Mouse (Mus musculus): ENCODE data around the gene Dusp28. TPM values are rescaled to one million over a fixed set of nuclear protein-coding genes. Genes with fewer than 3 reads are reported as not detected.

Dusp28 gene
- polyA plus RNA-seq, 1 experiment from 2014 or later = 12.4 TPM

- DNase-seq (ENCODE audit: low spot score) = no peak
- WGBS = 91% methylated on average over 13 of the region's 13 CpGs
- Histone ChIP-seq H3K27me3 (ENCODE audit: control insufficient read depth, insufficient read depth, low read length) (no peaks in the 10 kb centered on the region), H3K9ac (no peak overlapping the region), H3K4me3 (replicated peaks; ENCODE audit: low read length) (no peak overlapping the region), H3K4me1 (replicated peaks; ENCODE audit: control insufficient read depth, insufficient read depth, low read length) (no peaks in the 10 kb centered on the region), H3K27ac (no peak overlapping the region), H3K9me3 (ENCODE audit: control insufficient read depth, low read length) (no peaks in the 10 kb centered on the region), H3K36me3 (replicated peaks; ENCODE audit: control insufficient read depth, insufficient read depth) (no peaks in the 10 kb centered on the region), H3K4me2 (replicated peaks) (no peak overlapping the region)
- no peak for ATAC-seq (ENCODE audit: low FRiP score)
Measured at GRCm38 (mm10) chr1:92878066-92878741, 28.6 kb upstream of the Dusp28 start.

- no peaks in the 10 kb centered on the region for H3K4me1 ChIP-seq (replicated peaks; ENCODE audit: control insufficient read depth, insufficient read depth, low read length)
- no peak overlapping the region for H3K4me3 ChIP-seq (replicated peaks; ENCODE audit: low read length)
- 82% methylated on average over 12 of the region's 12 CpGs for WGBS
- no peaks in the 10 kb centered on the region for H3K9me3 ChIP-seq (ENCODE audit: control insufficient read depth, low read length)
- H3K27ac ChIP-seq = no peak overlapping the region
- H3K36me3 ChIP-seq (replicated peaks; ENCODE audit: control insufficient read depth, insufficient read depth) = no peaks in the 10 kb centered on the region
- no peak for ATAC-seq (ENCODE audit: low FRiP score)
- no peaks in the 10 kb centered on the region for H3K27me3 ChIP-seq (ENCODE audit: control insufficient read depth, insufficient read depth, low read length)
- no peak for DNase-seq (ENCODE audit: low spot score)
- H3K9ac ChIP-seq = no peak overlapping the region
- no peak overlapping the region for H3K4me2 ChIP-seq (replicated peaks)
Measured at GRCm38 (mm10) chr1:92879266-92879665, 27.5 kb upstream of the Dusp28 start.

GRCm38 (mm10) chr1:92880101-92880500 is 26.7 kb upstream of the Dusp28 start:
- H3K4me2 ChIP-seq (replicated peaks) = no peak overlapping the region
- no peak overlapping the region for H3K9ac ChIP-seq
- no peak overlapping the region for H3K4me3 ChIP-seq (replicated peaks; ENCODE audit: low read length)
- 87% methylated on average over 5 of the region's 5 CpGs for WGBS
- DNase-seq (ENCODE audit: low spot score) = no peak
- ATAC-seq (ENCODE audit: low FRiP score) = no peak
- no peak overlapping the region for H3K27ac ChIP-seq
- no peaks in the 10 kb centered on the region for H3K36me3 ChIP-seq (replicated peaks; ENCODE audit: control insufficient read depth, insufficient read depth)
- H3K27me3 ChIP-seq (ENCODE audit: control insufficient read depth, insufficient read depth, low read length) = no peaks in the 10 kb centered on the region
- H3K9me3 ChIP-seq (ENCODE audit: control insufficient read depth, low read length) = no peaks in the 10 kb centered on the region
- H3K4me1 ChIP-seq (replicated peaks; ENCODE audit: control insufficient read depth, insufficient read depth, low read length) = no peaks in the 10 kb centered on the region

- no peak overlapping the region for H3K4me3 ChIP-seq (replicated peaks; ENCODE audit: low read length)
- ATAC-seq (ENCODE audit: low FRiP score) (no peak), DNase-seq (ENCODE audit: low spot score) (no peak)
- H3K27me3 ChIP-seq (ENCODE audit: control insufficient read depth, insufficient read depth, low read length) = no peaks in the 10 kb centered on the region
- no peaks in the 10 kb centered on the region for H3K36me3 ChIP-seq (replicated peaks; ENCODE audit: control insufficient read depth, insufficient read depth)
- WGBS = 92% methylated on average over 6 of the region's 6 CpGs
- H3K27ac ChIP-seq = no peak overlapping the region
- no peak overlapping the region for H3K4me2 ChIP-seq (replicated peaks)
- H3K9me3 ChIP-seq (ENCODE audit: control insufficient read depth, low read length) = no peaks in the 10 kb centered on the region
- H3K9ac ChIP-seq = no peak overlapping the region
- no peaks in the 10 kb centered on the region for H3K4me1 ChIP-seq (replicated peaks; ENCODE audit: control insufficient read depth, insufficient read depth, low read length)
Measured at GRCm38 (mm10) chr1:92881982-92882381, 24.8 kb upstream of the Dusp28 start.

- Histone ChIP-seq H3K27ac (no peak overlapping the region), H3K36me3 (replicated peaks; ENCODE audit: control insufficient read depth, insufficient read depth) (no peaks in the 10 kb centered on the region), H3K4me2 (replicated peaks) (no peak overlapping the region), H3K9me3 (ENCODE audit: control insufficient read depth, low read length) (no peaks in the 10 kb centered on the region), H3K27me3 (ENCODE audit: control insufficient read depth, insufficient read depth, low read length) (no peaks in the 10 kb centered on the region), H3K9ac (no peak overlapping the region), H3K4me1 (replicated peaks; ENCODE audit: control insufficient read depth, insufficient read depth, low read length) (no peaks in the 10 kb centered on the region), H3K4me3 (replicated peaks; ENCODE audit: low read length) (no peak overlapping the region)
- 73% methylated on average over 7 of the region's 7 CpGs for WGBS
- ATAC-seq (ENCODE audit: low FRiP score) = no peak
- DNase-seq (ENCODE audit: low spot score) = no peak
Measured at GRCm38 (mm10) chr1:92888901-92889655, 17.7 kb upstream of the Dusp28 start.

- ATAC-seq (ENCODE audit: low FRiP score) (no peak), DNase-seq (ENCODE audit: low spot score) (no peak)
- Histone ChIP-seq H3K27me3 (ENCODE audit: control insufficient read depth, insufficient read depth, low read length) (no peaks in the 10 kb centered on the region), H3K4me2 (replicated peaks) (no peak overlapping the region), H3K4me1 (replicated peaks; ENCODE audit: control insufficient read depth, insufficient read depth, low read length) (no peaks in the 10 kb centered on the region), H3K9me3 (ENCODE audit: control insufficient read depth, low read length) (no peaks in the 10 kb centered on the region), H3K9ac (no peak overlapping the region), H3K27ac (no peak overlapping the region), H3K4me3 (replicated peaks; ENCODE audit: low read length) (no peak overlapping the region), H3K36me3 (replicated peaks; ENCODE audit: control insufficient read depth, insufficient read depth) (no peaks in the 10 kb centered on the region)
- 72% methylated on average over 3 of the region's 3 CpGs for WGBS
Measured at GRCm38 (mm10) chr1:92892791-92893190, 14.0 kb upstream of the Dusp28 start.

- no peak overlapping the region for H3K4me2 ChIP-seq (replicated peaks)
- no peaks in the 10 kb centered on the region for H3K27me3 ChIP-seq (ENCODE audit: control insufficient read depth, insufficient read depth, low read length)
- no peak for DNase-seq (ENCODE audit: low spot score)
- no peaks in the 10 kb centered on the region for H3K36me3 ChIP-seq (replicated peaks; ENCODE audit: control insufficient read depth, insufficient read depth)
- 81% methylated on average over 3 of the region's 3 CpGs for WGBS
- ATAC-seq (ENCODE audit: low FRiP score) = no peak
- no peaks in the 10 kb centered on the region for H3K9me3 ChIP-seq (ENCODE audit: control insufficient read depth, low read length)
- H3K9ac ChIP-seq = no peak overlapping the region
- no peaks in the 10 kb centered on the region for H3K4me1 ChIP-seq (replicated peaks; ENCODE audit: control insufficient read depth, insufficient read depth, low read length)
- H3K27ac ChIP-seq = no peak overlapping the region
- no peak overlapping the region for H3K4me3 ChIP-seq (replicated peaks; ENCODE audit: low read length)
Measured at GRCm38 (mm10) chr1:92893896-92894295, 12.9 kb upstream of the Dusp28 start.

GRCm38 (mm10) chr1:92895089-92895488 is 11.7 kb upstream of the Dusp28 start:
- DNase-seq (ENCODE audit: low spot score) (peak; percentile 82), ATAC-seq (ENCODE audit: low FRiP score) (peak; percentile 75; the same call in 1 of the 2 replicates)
- H3K27ac ChIP-seq = no peak overlapping the region
- H3K9me3 ChIP-seq (ENCODE audit: control insufficient read depth, low read length) = no peaks in the 10 kb centered on the region
- H3K27me3 ChIP-seq (ENCODE audit: control insufficient read depth, insufficient read depth, low read length) = no peaks in the 10 kb centered on the region
- no peak overlapping the region for H3K4me2 ChIP-seq (replicated peaks)
- no peaks in the 10 kb centered on the region for H3K4me1 ChIP-seq (replicated peaks; ENCODE audit: control insufficient read depth, insufficient read depth, low read length)
- no peaks in the 10 kb centered on the region for H3K36me3 ChIP-seq (replicated peaks; ENCODE audit: control insufficient read depth, insufficient read depth)
- WGBS = 13% methylated on average over 3 of the region's 3 CpGs
- no peak overlapping the region for H3K9ac ChIP-seq
- no peak overlapping the region for H3K4me3 ChIP-seq (replicated peaks; ENCODE audit: low read length)

GRCm38 (mm10) chr1:92902786-92903185 is 4.0 kb upstream of the Dusp28 start, which contains the start of gene Ankmy1:
Ankmy1 (minus strand) TSS chr1:92902906.
- WGBS = under 1% methylated on average over 15 of the region's 15 CpGs
- DNase-seq (ENCODE audit: low spot score) = peak; percentile 65
- peak within 1 kb of the TSS; percentile 46 for H3K4me2 ChIP-seq (replicated peaks)
- no peaks in the 10 kb centered on the region for H3K9me3 ChIP-seq (ENCODE audit: control insufficient read depth, low read length)
- H3K4me3 ChIP-seq (replicated peaks; ENCODE audit: low read length) = no peak within 1 kb of the TSS
- 0 out of 2 replicates have a peak, but pooled peaks cover 11% of the 10 kb centered on the region for H3K27me3 ChIP-seq (ENCODE audit: control insufficient read depth, insufficient read depth, low read length)
- ATAC-seq (ENCODE audit: low FRiP score) = peak; percentile 38
- peaks cover 16% of the 10 kb centered on the region for H3K4me1 ChIP-seq (replicated peaks; ENCODE audit: control insufficient read depth, insufficient read depth, low read length)
- no peak within 1 kb of the TSS for H3K27ac ChIP-seq
- no peak within 1 kb of the TSS for H3K9ac ChIP-seq
- H3K36me3 ChIP-seq (replicated peaks; ENCODE audit: control insufficient read depth, insufficient read depth) = no peaks in the 10 kb centered on the region
